ENCODE assay signal across 7 mouse cellular contexts in genomic region chr2:170318713-170319532, GRCm38 (mm10).
A peak's percentile ranks its signal among the peaks of the same experiment; 100 is the strongest.
DNase-seq lines count a peak whose midpoint lies in the region; ATAC-seq and TF ChIP-seq lines count a peak whose summit lies in the region.

No protein-coding gene starts in this region.

- H3K27me3 ChIP-seq in limb, embryonic 11.5 days (ENCODE audit: control insufficient read depth, insufficient read depth, low read length) = no peaks in the 10 kb centered on the region
- no peaks in the 10 kb centered on the region for H3K27me3 ChIP-seq in midbrain, embryonic 13.5 days
- no peaks in the 10 kb centered on the region for H3K27me3 ChIP-seq in spleen, adult 2 months (ENCODE audit: control insufficient read depth, insufficient read depth, low read length)

- peak; percentile 95 for ATAC-seq in limb, embryonic 11.5 days (ENCODE audit: insufficient number of reproducible peaks, low FRiP score, low TSS enrichment, low read depth)
- peak; percentile 97 for ATAC-seq in midbrain, embryonic 13.5 days

- H3K4me3 ChIP-seq in limb, embryonic 11.5 days (ENCODE audit: low read depth, low read length) = peak overlapping the region; percentile 24
- H3K4me3 ChIP-seq in midbrain, embryonic 13.5 days (replicated peaks) = peak overlapping the region; percentile 42
- H3K4me3 ChIP-seq in spleen, adult 2 months (ENCODE audit: extremely low read depth, insufficient read depth, insufficient read length) = peak overlapping the region; percentile 30; the same call in 1 of the 2 replicates

- TF ChIP-seq CTCF in spleen, adult 2 months (IDR thresholded peaks at IDR 0.05; ENCODE audit: extremely low read depth, insufficient read depth, insufficient read length, insufficient replicate concordance) = peak; percentile 80; the same call in 1 of the 2 replicates

- DNase-seq in adrenal gland, postnatal 10 days = peak; percentile 90
- DNase-seq in embryo, embryonic 9.5 days (ENCODE audit: extremely low spot score) = peak; percentile 89
- peak; percentile 91 to 94 for DNase-seq in heart, adult 18-20 months
- peak; percentile 78 for DNase-seq in kidney, adult 18-20 months
- peak; percentile 91 for DNase-seq in limb, embryonic 11.5 days (ENCODE audit: low spot score)
- peak; percentile 84 to 85 for DNase-seq in spleen, adult 2 months (ENCODE audit: low read depth in 1 of 2, low spot score in 2 of 2)

- 10% methylated on average over 25 of the region's 25 CpGs for WGBS in limb, embryonic 11.5 days
- WGBS in midbrain, embryonic 13.5 days = 9% methylated on average over 23 of the region's 25 CpGs
- 16% methylated on average over 25 of the region's 25 CpGs for WGBS in spleen, adult 2 months

- 0 out of 2 replicates have a peak overlapping the region, but pooled peaks have one; percentile 4 for H3K9ac ChIP-seq in limb, embryonic 11.5 days (ENCODE audit: low read length)
- H3K9ac ChIP-seq in midbrain, embryonic 13.5 days (replicated peaks) = peak overlapping the region; percentile 55; the same call in 1 of the 2 replicates

- H3K4me2 ChIP-seq in limb, embryonic 11.5 days (ENCODE audit: low read depth, severe bottlenecking) = peak overlapping the region; percentile 46
- H3K4me2 ChIP-seq in midbrain, embryonic 13.5 days (replicated peaks) = peak overlapping the region; percentile 66

- H3K9me3 ChIP-seq in limb, embryonic 11.5 days (ENCODE audit: control insufficient read depth, low read length) = no peaks in the 10 kb centered on the region
- no peaks in the 10 kb centered on the region; the same call in 1 of the 2 replicates for H3K9me3 ChIP-seq in midbrain, embryonic 13.5 days

- no peak for TF ChIP-seq POLR2A in spleen, adult 2 months (IDR thresholded peaks at IDR 0.05; ENCODE audit: low read depth, low read length)

- H3K36me3 ChIP-seq in limb, embryonic 11.5 days (ENCODE audit: control insufficient read depth, insufficient read depth, low read length) = no peaks in the 10 kb centered on the region
- no peaks in the 10 kb centered on the region for H3K36me3 ChIP-seq in midbrain, embryonic 13.5 days
- no peaks in the 10 kb centered on the region for H3K36me3 ChIP-seq in spleen, adult 2 months (ENCODE audit: control insufficient read depth, insufficient read depth, low read length)

- H3K27ac ChIP-seq in limb, embryonic 11.5 days (replicated peaks; ENCODE audit: low read depth, low read length) = no peak overlapping the region
- H3K27ac ChIP-seq in midbrain, embryonic 13.5 days = peak overlapping the region; percentile 75
- H3K27ac ChIP-seq in spleen, adult 2 months (ENCODE audit: insufficient read depth, low read length) = 0 out of 2 replicates have a peak overlapping the region, but pooled peaks have one; percentile 14

- H3K4me1 ChIP-seq in limb, embryonic 11.5 days (ENCODE audit: control insufficient read depth, insufficient read depth, low read length) = 0 out of 2 replicates have a peak, but pooled peaks cover 5% of the 10 kb centered on the region
- H3K4me1 ChIP-seq in midbrain, embryonic 13.5 days (replicated peaks) = peaks cover 20% of the 10 kb centered on the region
- H3K4me1 ChIP-seq in spleen, adult 2 months (ENCODE audit: control insufficient read depth, insufficient read depth, insufficient read length) = peaks cover 5% of the 10 kb centered on the region; the same call in 1 of the 2 replicates
